Mouse (Mus musculus) heart, postnatal 36 days (tissue): Measurements from ENCODE around the gene Gm10282. TPM values are rescaled to one million over a fixed set of nuclear protein-coding genes. Genes with fewer than 3 reads are reported as not detected.
A peak's percentile ranks its signal among the peaks of the same experiment; 100 is the strongest.

Experiments used
- DNase-seq, 2 experiments: peaks; one replicate each; pipeline ENCODE4 v3.0.0; 2021 to 2022
- intact Hi-C: fragments of 180-260 bp; cut with DNase I; formaldehyde crosslinking; loops from one replicate; pipeline ENCODE4 v1.15.1; 2025
- total RNA-seq, 2 experiments: library from RNA; stranded (reverse); gene quantifications; 2 replicates each; pipeline ENCODE4 v1.2.3; 2021

Gm10282 gene
- total RNA-seq, 2 experiments from 2014 or later: 6.9 to 10.2 TPM

DNA sequence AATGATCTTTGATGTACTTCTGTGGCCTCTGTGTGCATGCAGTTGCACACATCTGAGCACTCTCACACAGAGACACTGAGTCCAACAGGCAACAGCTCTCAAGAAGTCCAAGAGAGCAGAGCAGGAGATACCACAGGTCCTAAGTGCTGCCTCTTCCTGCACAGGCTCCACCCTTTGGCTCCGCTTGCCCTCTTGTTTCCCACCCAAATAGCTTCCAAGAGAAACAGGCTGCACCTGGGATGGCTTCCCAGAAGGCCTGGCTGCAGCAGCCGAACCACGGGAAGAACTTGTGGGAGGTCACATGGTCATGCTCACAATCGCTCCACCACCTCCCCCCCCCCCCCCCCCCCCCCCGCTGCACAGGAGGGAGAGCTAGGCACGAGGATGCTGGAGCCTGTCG lies 39.7 kb downstream of the Gm10282 start:
- intact Hi-C loops: loop anchor here (1.0 kb wide), 1 partner anchor 54 kb away; the partner anchor contains the start of gene Klf2

GRCm38 (mm10) chr8:72263451-72263850 lies 41.6 kb downstream of the Gm10282 start:
- no peak for DNase-seq
- intact Hi-C loops: no loop called here

More for the DNA sequence above, 39.7 kb downstream of the Gm10282 start:
- DNase-seq: peak; percentile 62 to 72

- intact Hi-C loops: no loop called here
- no peak for DNase-seq
Measured at GRCm38 (mm10) chr8:72262756-72263155, 42.3 kb downstream of the Gm10282 start.

DNA sequence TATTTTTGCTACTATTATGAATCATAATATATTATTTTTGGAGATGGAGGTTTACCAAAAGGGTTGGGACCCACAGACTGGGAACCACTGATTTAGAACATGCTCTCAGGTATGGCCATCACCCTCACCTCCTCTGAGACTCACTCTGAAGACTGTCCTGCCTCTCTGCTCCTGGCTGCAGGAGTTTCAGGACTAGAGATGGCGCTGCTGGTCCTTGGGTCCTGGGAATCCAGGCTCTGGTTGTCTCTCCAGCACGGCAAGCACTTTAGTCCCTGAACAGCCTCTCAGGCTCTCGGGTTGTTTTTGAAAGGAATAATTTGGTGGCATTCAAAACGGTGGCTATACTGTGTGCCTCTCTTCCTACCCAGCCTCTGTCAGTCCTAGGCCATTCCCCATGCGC lies 43.2 kb downstream of the Gm10282 start:
- intact Hi-C loops: loop anchor here (1.0 kb wide), 1 partner anchor 103 kb away; no protein-coding TSS in a partner anchor

DNA sequence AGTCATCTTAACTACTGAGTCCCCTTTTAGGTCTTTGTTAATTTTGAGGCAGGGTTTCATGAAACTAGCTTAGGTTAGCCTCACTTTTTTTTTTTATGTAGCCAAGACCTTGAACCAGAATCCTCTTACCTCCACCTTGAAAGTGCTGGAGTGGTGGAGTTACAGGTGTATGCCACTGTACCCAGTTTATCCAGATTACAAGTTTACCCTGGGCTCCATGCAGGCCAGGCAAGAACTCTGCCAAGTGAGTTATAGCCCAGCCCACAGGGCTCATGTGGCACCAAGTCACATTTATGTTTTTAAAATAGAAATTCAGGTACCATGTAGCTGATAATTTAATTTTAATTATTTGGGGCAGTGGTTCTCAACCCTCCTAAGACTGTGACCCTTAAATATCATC lies 43.6 kb downstream of the Gm10282 start:
- no peak for DNase-seq
- intact Hi-C loops: loop anchor here (1.0 kb wide), 1 partner anchor 104 kb away; no protein-coding TSS in a partner anchor

More for the DNA sequence above, 43.2 kb downstream of the Gm10282 start:
- peak in 1 of 2 experiments; percentile 43 for DNase-seq

DNA sequence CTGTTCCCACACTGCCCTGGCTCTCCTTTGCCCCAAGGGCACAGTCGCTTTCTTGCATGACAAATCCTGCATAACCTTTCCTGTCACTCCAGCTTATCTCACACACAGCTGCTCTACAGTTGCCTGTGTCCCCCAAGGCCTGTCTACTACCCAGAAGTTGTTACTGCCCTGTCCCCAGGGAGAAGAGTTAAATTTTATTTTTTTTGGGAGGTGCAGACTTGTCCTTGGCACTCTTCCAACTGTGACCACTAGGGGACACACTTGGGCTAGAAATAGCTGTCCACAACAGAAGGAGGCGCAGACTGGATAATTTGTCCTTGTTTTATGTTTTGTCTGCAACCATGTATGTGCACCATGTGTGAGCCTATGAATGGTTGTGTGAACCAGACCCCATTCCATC lies 44.0 kb downstream of the Gm10282 start:
- DNase-seq: peak; percentile 68 to 72
- intact Hi-C loops: loop anchor here (1.0 kb wide), 1 partner anchor 104 kb away; no protein-coding TSS in a partner anchor

GRCm38 (mm10) chr8:72260585-72260984 lies 44.5 kb downstream of the Gm10282 start:
- intact Hi-C loops: no loop called here
- DNase-seq: no peak

GRCm38 (mm10) chr8:72259862-72260261 lies 45.2 kb downstream of the Gm10282 start:
- intact Hi-C loops: no loop called here
- DNase-seq: no peak

- no peak for DNase-seq
- intact Hi-C loops: loop anchor here (1.0 kb wide), 1 partner anchor 81 kb away; no protein-coding TSS in a partner anchor
Measured at GRCm38 (mm10) chr8:72257902-72258238, 47.2 kb downstream of the Gm10282 start.

DNA sequence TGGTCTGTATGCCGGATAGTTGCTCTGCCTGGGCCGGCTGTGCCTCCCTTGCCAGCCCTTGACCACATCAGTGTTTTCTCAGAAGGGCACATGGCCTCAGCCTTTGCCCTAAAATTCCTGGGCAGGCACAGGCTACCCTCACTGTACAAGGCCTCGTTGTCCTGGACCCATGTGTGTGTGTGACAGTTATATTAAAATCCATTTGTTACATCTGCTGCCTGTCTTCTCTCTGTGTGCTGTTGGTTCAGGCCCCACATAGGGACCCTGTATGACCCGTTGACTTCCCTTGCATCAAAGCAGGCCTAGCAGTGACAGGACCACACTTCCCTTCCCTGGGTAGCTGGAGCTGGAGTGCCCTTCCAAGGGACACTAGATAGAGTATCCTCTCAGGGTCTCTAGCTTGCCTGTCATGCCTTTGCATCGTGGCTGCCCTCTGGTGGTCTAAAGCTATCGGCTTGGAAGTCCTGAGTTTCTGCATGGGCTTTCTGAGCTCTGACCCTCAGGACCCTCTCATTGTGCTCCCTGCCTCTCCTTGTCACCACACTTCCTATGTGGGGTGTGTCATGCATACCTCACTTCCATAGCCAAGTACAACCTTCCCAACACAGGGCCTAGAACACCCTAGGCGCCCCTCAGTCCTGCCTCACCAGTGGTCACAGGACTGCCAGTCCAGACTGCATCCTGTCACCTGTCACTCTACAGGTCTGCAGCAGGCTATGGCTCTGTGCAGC lies 47.7 kb downstream of the Gm10282 start:
- intact Hi-C loops: loop anchor here (1.0 kb wide), 1 partner anchor 80 kb away; no protein-coding TSS in a partner anchor
- peak in 1 of 2 experiments; percentile 45 for DNase-seq

Other genes starting within 250 kb of the Gm10282 start
- not detected for gene Olfr373, start 222.1 kb downstream of the Gm10282 start, total RNA-seq
- not detected for gene Olfr374, start 198.2 kb downstream of the Gm10282 start, total RNA-seq
- gene Tpm4, start 170.3 kb downstream of the Gm10282 start, total RNA-seq: 10 to 100 TPM; 86.3 to 97.2 TPM
- gene Rab8a, start 144.1 kb downstream of the Gm10282 start, total RNA-seq: 10 to 100 TPM; 18.6 to 26.0 TPM
- gene Hsh2d, start 115.6 kb downstream of the Gm10282 start, total RNA-seq: not detected
- under 1 TPM in 1 of 2 experiments, not detected in 1; 0.57 TPM for gene Cib3, start 92.4 kb downstream of the Gm10282 start, total RNA-seq
- not detected for gene Gm11034, start 91.6 kb downstream of the Gm10282 start, total RNA-seq
- gene Fam32a, start 85.5 kb downstream of the Gm10282 start, total RNA-seq: 10 to 100 TPM; 21.2 to 25.0 TPM
- 10 to 100 TPM; 49.4 to 49.6 TPM for gene Ap1m1, start 65.2 kb downstream of the Gm10282 start, total RNA-seq
- 10 to 100 TPM; 42.2 to 97.6 TPM for gene Klf2, start 13.8 kb upstream of the Gm10282 start, total RNA-seq
- 10 to 100 TPM; 41.5 to 43.0 TPM for gene Eps15l1, start 116.2 kb upstream of the Gm10282 start, total RNA-seq
- gene Calr3, start 138.6 kb upstream of the Gm10282 start, total RNA-seq: 10 to 100 TPM; 17.1 to 22.0 TPM
- 1 to 10 TPM; 4.6 to 5.8 TPM for gene 1700030K09Rik, start 138.6 kb upstream of the Gm10282 start, total RNA-seq
- 10 to 100 TPM; 36.4 to 45.2 TPM for gene Cherp, start 170.0 kb upstream of the Gm10282 start, total RNA-seq
- gene Slc35e1, start 187.4 kb upstream of the Gm10282 start, total RNA-seq: 10 to 100 TPM; 68.5 to 72.2 TPM
- gene Med26, start 243.0 kb upstream of the Gm10282 start, total RNA-seq: 1 to 10 TPM; 7.6 to 7.9 TPM